Mouse (Mus musculus) A20 (cell line): ENCODE results near the gene Tnfaip8l2.
"Not testable (repeated sequence)": the region's sequence is repeated elsewhere in the genome, so short reads cannot be mapped to it uniquely, and the experiment has no call there.

Experiments
- DNase-seq: peaks from one replicate; pipeline ENCODE4 v3.0.0-alpha.2; 2011; ENCODE audit warnings: low read depth, low spot score

Tnfaip8l2 gene

DNA sequence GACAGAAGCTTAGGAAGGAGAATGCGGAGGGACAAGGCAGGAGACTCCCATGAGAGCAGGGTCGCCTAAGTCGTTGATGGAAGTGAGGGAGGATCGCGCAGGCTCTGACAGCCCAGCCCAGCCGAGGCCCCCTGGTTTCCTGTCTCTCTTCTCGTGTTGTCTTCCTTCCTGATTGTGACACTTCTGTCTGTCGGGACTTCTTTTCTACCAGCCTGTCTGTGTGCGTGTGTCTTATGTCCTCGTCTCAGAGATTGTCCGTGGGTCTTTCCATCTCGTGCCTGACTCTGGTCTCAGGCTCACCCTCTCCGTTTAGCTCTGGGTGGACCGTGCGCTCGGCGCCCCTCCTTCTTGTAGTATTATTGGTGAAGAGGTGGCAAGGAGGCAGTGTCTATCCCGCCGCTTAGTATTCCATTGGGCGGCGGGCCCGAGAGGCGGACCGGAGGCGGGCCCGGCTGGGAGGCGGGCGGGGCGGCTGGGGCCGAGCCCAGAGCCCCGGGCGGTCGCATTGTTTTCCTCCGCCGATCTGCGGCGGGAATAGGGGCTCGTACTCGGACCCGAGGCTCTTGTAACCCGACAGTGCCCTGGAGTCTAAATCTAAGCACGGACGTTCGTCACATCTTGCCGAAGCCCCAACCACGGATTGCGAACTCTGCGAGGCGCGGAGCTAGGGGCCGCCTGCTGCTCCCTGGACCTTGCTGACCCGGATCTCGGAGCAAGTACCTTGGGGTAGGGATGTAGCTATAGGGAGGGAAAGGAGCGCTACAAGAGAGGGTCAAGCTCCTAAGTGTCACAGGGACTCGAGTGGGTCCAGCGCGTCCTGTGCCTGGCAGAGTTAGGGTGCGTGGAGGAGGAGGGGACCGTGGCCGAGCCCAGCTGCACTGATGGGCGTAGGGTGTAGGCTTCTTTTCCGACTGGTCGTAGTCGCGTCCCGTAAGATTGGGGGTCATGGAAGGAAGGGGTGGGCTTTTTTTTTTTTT, 18.1 kb upstream of the Tnfaip8l2 start, which contains the start of gene Sema6c:
Gene Sema6c (plus strand): TSS at position 471 of the 977 bp plus-strand sequence.
- DNase-seq: peak; percentile 90

DNA sequence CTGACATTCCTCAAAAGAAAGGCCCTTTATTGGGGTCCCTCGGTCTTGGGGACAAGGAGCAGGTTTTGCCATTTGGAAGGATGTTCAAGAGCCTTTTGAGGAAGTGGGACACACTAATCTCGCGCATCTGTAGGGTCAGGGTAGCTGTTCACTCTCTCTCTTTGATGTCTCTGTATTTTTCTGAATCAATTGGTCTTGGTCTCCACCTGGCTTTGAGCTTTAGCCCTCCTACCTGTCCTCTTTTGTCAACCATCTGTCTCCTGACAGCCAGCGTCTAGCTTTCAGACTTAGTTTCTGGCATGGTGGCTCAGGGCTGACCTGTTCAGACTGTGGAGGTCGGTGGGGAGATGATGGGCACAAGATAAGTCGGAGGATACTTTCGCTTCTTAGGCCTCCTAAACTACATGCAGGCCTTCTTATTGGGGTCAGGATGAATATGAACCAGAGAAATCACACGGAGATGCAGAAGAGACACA, 17.4 kb upstream of the Tnfaip8l2 start:
- no peak for DNase-seq

DNA sequence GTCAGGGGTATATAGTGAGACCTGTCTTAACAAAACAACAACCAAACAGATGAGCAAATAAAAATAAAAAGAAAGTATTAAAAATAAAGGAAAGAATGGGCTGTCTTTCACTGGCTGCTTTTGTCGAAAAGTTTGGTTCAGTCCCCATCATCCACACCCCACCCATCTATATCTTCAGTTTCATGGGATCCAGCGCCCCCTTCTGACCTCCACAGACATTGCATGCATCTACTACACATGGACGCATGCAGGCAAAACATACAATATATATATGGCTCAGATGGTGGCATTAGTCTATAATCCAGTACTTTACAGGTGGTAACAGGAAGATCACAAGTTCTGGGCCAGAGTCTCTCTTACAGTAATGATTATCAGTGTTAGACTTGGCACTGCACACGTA, 11.7 kb upstream of the Tnfaip8l2 start:
- peak; percentile 79 for DNase-seq

DNA sequence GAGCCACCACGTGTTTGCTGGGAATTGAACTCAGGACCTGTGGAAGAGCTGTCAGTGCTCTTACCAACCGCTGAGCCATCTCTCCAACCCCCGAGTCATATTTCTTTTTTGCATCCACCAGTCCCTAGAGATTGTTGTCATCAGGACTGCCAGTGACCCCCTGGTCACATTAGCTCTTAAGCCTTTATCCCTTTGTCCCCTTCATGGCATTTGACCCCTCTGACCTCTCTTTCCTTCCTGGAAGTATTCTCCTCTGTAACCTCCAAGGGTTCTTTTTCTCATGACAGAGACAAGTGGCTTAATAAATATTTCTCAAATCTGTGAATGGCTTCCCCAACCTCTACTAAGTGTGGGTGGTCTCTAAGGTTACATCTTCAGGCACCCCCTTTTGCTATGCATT, 5.8 kb upstream of the Tnfaip8l2 start:
- DNase-seq: no peak

DNA sequence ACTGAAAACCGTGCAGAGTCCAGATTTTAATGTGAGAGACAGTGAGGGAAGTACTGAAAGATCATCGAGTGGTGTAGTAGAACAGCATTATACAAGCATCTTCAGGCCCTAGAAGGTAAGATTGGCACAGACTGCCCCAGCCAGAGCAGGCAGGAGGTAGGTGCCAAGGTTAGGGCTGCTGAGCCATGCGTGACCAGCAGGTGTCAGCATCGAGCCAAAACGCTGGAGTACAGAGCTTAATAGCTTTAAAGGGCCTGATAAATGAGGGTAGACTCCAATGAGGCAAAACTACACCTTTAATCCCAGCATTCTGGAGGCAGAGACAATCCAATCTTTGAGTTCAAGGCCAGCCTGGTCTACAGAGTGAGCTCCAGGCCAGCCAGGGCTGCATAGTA, 454 bp upstream of the Tnfaip8l2 start:
- DNase-seq: peak; percentile 79

DNA sequence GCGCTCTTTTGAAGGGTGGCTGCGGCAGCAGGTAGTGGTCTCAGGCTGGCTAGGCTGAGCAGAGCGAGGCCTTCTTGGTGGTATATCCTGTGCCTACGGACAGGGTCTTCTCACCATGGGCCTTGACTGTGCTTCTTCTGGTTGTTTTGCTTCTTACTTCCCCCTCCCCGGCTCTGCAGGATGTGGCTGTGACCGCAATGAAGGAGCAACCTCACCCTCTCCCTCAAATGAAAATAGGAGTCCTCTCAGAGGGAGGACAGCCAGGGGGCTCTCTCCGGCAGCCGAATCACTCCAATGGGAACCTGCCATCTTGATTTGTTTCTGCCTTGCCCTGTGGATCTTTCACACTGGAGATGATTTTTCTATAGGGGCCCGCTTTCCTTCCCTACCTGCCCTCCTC, 686 bp downstream of the Tnfaip8l2 start:
- DNase-seq: no peak

DNA sequence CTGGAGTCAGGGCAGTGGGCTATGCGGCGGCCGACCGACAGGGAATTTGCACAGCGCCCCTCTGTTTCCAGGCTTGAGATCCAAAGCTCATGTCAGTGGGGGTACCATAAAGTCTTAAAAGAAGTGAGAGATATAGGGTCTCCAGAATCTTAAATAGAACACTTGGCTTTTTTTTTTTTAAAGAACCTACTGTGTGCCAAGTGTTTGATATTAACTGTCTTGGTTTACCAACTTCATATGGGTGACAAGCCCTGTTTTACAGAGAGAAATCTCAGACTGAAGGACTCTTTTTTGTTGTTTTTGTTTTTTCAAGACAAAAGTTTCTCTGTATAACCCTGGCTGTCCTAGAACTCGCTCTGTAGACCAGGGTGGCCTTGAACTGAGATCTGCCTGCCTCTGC, 1.4 kb downstream of the Tnfaip8l2 start:
- DNase-seq: no peak

DNA sequence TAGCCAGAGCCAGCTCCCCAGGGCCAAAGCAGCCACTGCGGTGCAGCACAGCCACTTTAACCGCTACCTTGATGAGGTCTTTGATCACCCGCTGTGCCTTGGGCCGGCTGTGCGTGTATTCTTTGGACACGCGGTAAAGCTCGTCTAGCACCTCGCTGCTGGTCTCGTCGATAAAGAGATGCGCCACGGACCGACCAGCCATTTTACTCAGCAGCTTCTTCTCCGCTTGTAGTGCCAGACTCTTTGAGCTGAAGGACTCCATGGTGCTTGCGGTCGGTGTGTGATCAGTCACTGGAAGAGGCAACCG, 1.9 kb downstream of the Tnfaip8l2 start:
- DNase-seq: no peak

DNA sequence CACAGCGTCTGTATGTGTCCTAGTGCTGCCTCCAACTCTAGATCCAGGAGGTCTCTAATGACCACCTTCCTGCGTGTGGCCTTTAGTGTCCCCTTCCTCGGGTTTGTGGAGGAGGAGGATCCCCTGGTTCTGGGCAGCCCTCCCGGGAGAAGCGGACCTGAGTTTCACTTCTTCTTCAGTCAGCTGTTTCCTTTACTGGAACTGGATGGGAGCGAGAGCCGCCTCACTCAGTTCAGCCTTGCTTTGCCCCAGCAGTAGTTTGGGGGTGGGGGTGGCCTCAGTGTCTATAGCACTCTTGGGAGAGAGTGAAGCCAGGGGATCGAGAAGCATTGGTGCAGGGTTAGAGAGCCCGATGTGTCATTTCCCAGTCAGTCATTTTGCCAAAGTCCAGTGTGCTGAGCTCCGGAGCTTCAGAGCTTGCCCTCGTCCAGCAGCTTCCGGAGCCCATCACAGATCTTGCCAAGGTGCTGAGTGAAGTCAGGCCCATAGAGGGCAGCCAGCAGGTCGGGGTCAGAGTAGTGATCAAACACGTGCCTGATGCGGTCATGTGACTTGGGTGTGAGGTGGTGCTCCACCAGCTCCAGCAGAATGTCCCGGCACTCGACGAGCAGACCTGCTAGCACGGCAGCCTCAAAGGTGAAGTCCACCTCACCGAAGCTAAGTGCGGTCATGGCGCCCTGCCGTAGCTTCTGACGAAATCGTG, 2.4 kb downstream of the Tnfaip8l2 start:
- no peak for DNase-seq

DNA sequence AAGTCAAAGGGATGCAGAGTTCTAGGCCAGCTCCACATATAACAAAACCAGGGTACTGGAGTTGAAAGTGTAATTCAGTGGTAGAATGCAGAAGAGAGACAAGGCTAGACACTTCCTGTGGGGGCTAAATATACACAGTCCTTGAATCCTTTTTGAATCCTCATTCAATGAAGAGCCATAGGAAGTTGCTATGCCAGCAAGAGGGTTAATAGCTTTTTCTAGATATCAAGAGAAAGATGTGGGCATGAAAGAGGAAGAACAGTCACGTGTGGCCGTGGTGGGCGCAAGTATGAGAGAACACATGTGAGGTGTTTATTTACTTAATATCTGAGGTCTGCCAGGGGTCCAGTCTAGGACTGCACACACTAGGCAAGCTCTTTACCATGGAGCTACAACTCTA, 5.8 kb downstream of the Tnfaip8l2 start:
- DNase-seq: peak; percentile 47

DNA sequence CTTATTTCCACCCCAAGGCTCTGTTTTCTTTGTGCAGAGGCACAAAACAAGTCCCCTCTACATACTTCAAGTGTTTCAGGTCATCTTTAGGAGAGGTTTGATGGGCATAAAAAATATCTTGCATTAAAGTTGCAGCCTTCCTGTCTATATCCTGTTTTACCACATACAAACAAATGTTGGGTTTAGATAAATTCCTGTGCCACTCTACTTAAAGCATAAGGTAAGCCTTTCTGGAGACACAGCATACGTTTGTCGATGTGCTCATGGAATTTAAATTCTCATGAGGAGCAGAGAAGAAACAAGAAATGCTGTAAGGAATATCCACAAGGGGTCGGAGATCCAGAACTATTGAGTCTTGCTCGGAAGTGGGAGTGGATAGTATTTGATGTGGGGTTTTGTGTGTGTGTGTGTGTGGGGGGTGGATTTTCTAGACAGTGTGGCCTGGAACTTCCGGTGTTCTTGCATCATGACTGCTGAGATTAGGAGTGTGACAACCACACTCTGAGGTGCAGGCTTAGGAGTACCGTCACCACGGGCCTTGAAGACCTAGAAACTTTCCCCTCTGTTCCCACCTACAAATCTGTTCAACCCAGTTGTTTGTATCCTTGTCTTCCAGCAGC, 6.6 kb downstream of the Tnfaip8l2 start:
- DNase-seq: no peak

DNA sequence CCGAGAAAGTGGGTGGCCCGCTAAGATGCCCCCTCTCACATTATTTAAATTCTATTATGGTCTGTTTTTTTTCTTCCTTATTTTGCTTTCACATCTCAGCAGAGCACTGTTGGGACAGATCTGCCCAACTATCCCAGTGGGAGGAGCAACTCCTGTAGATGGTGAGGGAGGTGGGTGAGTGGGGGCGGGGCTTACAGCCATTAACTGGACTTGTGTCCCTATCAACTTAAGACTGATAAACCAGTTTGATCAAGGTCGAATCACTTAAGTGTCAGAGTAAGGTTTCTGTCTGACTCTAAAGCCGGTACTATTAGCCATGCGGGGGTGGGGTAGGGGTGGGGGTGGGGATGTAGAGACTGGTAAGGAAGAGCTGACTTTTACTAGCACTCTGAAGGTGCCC, 7.1 kb downstream of the Tnfaip8l2 start:
- DNase-seq: peak; percentile 76

DNA sequence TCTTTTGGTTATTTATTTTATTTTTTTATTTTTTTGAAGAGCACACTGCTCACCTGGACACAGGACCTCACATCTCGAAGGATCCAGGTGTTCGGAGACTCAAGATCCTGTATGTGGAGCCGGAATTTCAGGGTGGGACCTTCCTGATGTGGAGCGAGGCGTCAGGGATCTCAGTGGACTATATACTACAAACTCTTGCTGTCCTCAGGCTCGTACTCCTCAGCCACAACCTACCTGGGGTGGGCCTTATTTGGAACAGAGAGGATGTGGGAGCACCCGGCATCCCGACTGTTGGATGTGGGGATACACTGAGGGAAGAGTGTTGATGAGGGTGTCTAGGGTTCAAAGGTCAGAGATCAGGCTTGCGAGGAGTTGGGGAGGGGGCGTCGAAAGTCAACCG, 8.0 kb downstream of the Tnfaip8l2 start:
- DNase-seq: not testable (repeated sequence)

DNA sequence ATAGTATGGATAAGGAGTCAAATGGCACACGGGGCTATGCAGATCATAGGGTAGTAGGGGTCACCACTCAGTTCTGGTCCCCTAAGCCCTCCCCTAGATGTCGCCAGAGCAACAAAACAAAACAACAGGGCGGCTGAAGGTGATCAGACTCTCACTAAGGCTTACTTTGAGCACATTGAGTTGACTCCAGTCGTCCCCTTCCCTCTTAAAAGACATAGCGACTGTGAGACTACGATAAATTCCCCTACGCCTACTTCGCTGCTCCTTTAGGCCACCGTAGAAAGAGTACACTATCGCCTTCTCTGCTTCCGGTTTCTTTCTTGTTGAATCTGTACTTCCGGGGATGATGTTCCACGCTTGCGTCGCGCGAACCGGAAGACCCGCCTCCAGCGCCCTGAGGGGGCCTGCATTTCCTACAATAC, 8.5 kb downstream of the Tnfaip8l2 start, which contains the start of the genes Scnm1 and Lysmd1:
Gene Scnm1 (minus strand): TSS at position 332 of the 422 bp plus-strand sequence.
Gene Lysmd1 (plus strand): TSS at position 409 of the 422 bp plus-strand sequence.
- peak; percentile 95 for DNase-seq

DNA sequence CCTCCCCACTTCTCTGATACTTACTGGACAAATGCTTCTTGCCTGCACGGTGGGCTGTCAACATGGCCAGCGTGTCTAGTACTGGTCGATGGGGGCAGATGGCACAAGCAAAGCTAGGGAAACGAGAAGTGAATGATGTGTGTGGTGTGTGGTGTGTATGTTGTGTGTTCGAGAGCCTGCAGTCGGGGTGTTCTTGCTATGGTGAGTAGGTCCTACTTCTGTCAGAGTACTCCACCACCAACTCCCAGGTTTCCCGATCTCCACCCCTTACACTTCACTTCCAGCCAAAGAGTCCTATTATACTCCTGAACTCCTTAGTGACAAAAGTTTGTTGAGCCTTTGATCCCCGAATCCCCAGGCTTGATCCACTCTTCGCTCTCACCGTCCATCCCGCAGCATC, 9.0 kb downstream of the Tnfaip8l2 start:
- no peak for DNase-seq

DNA sequence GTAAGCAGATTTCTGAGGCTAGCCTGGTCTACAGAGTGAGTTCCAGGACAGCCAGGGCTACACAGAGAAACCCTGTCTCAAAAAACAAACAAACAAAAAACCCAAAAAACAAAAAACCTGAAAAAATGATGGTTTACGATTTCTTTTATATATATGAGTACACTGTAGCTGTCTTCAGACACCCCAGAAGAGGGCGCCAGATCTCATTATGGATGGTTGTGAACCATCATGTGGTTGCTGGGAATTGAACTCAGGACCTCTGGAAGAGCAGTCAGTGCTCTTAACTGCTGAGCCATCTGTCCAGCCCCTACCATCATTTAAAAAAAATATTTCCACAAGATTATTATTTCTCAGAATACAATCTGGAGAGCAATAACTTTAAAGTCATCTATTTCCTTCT, 9.8 kb downstream of the Tnfaip8l2 start:
- not testable (repeated sequence) for DNase-seq

DNA sequence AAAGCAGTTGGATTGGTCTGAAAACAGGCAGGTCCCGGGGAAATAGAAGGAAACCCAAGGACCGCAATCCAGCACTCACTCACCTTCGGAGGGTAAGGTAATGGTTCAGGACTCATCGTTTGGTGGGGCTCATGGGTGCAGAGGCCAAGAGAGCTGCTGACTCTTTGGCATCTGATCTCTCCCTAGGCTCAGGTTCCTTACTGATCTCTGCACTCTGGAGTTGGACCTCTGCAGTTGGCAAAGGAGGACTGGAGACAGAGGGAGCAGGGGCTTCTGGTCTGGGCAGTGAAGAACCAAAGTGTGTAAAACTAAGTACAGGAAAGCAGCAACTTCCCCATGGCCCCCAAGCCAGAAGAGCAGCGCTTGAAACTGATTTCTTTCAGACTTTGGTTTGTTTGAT, 12.1 kb downstream of the Tnfaip8l2 start:
- no peak for DNase-seq

DNA sequence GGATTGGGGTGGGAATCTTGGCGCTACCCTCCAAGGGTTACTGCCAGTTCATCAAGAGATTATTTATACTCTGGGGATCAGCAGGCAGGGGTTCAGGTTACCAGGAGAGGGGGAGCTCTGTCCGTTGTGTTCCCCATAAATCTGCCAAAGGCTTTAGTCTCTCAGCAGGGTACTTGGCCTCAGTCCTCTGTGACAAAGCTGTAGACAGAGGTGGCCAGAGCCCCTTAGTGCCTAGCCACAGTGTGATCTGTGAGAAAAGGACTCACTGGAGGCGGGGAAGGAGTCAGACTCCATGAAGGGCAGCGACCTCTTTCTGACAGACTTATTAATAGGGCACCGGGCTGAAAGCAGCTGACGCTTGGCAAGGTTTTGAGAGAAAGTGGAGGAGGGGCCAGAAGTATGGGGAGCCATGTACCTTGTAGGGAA, 12.9 kb downstream of the Tnfaip8l2 start:
- no peak for DNase-seq

DNA sequence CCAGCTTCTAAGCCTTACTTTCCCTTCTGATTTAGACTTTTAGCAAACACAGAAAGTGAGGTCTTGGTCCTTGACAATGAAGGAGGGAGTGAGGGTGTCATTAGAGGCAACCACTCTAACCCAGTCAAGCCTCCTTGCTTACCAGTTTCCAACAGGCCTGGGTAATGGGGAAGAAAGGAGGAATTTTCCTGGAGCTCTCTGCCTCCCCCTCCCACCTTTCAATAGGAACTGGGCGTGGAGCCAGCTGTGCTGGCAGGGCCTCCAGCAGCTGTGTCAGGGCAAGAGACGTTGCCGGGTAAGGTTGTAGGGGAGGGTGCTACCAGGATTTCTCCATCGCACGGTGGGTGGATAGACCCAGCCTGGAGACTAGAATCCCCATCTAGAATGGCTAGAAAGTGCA, 17.2 kb downstream of the Tnfaip8l2 start:
- no peak for DNase-seq

DNA sequence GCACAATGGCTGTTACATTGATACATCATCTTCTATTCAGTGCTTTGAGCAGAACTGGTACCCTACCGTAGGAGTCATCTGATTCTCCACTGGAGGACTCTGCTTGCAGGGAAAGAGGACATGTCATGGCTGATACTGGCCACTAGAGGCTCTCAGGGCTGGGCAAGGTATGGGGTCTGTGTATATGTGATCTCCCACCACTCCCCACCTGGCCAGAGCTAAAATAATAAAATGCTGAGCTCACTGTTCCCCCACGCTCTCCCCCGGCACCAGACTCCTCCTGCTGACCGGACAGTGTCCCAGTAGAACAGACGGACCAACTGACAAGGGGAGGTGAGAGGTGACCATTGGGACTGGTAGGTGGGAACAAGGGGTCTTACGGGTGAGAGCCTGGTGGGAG, 17.9 kb downstream of the Tnfaip8l2 start, which contains the start of gene Tmod4:
Gene Tmod4 (plus strand): TSS at position 231 of the 400 bp plus-strand sequence.
- peak; percentile 28 for DNase-seq

DNA sequence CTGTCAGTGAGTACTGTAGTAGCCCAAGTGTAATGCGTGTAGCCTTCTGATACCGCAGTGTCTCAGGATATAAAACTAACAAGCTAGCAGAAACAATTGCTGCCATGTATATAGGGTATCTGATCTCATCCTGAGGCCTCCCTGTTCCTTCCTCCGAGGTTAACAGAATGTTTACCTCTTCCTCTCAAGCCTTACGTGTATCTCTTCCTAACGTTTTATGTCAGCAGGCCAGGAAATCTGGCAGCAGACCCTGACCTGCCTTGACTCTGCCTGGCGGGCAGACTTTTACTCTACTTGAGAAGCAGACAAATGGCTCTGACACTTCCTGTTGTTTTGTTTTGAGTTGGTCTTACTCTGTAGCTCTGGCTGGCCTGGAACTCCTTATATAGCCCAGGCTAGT, 20.6 kb downstream of the Tnfaip8l2 start:
- DNase-seq: no peak

DNA sequence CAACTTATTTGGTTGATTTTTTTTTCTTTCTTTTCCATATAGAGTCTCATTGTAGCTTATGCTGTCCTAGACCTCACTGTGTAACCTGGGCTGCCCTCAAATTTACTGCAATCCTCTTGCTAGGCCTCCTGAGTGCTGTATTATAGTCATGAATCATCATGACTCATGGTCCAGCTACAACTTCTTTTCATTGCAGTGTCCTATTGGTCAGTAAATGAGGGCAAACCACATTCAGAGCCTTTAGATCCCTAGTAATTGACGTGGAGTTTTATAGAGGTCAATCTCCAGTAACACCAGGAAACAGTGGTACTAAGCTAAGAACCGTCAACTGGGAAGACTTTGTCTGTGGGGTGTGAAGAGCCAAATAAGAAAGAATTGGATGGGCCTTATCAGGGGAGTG, 24.4 kb downstream of the Tnfaip8l2 start:
- DNase-seq: no peak
